Mouse (Mus musculus): ENCODE measurements around the gene Sult2b1. TPM values are rescaled to one million over a fixed set of nuclear protein-coding genes. Genes with fewer than 3 reads are reported as not detected.

The Sult2b1 gene
- polyA plus RNA-seq, 1 experiment from 2014 or later = 0.72 TPM

GRCm38 (mm10) chr7:45727625-45728024 lies 56.8 kb downstream of the Sult2b1 start:
- Histone ChIP-seq H3K9ac (ENCODE audit: low read length) (no peak overlapping the region), H3K4me3 (ENCODE audit: low read length) (no peak overlapping the region), H3K27me3 (ENCODE audit: control insufficient read depth, insufficient read depth, low read length) (no peaks in the 10 kb centered on the region), H3K9me3 (replicated peaks; ENCODE audit: control insufficient read depth, low read length) (no peaks in the 10 kb centered on the region), H3K4me1 (ENCODE audit: control insufficient read depth, insufficient read depth, low read length) (no peaks in the 10 kb centered on the region), H3K36me3 (ENCODE audit: control insufficient read depth, insufficient read depth) (peaks cover 3% of the 10 kb centered on the region; the same call in 1 of the 2 replicates), H3K4me2 (ENCODE audit: low read depth, low read length) (no peak overlapping the region), H3K27ac (ENCODE audit: low read length) (no peak overlapping the region)
- ATAC-seq (replicated peaks; ENCODE audit: extremely low read depth, insufficient read depth, low FRiP score) = no peak
- 75% methylated on average over 3 of the region's 3 CpGs for WGBS

GRCm38 (mm10) chr7:45726419-45726818 lies 58.0 kb downstream of the Sult2b1 start:
- no peaks in the 10 kb centered on the region for H3K27me3 ChIP-seq (ENCODE audit: control insufficient read depth, insufficient read depth, low read length)
- WGBS = 87% methylated on average over 10 of the region's 10 CpGs
- H3K4me3 ChIP-seq (ENCODE audit: low read length) = no peak overlapping the region
- H3K27ac ChIP-seq (ENCODE audit: low read length) = no peak overlapping the region
- no peak overlapping the region for H3K9ac ChIP-seq (ENCODE audit: low read length)
- no peaks in the 10 kb centered on the region for H3K9me3 ChIP-seq (replicated peaks; ENCODE audit: control insufficient read depth, low read length)
- H3K4me1 ChIP-seq (ENCODE audit: control insufficient read depth, insufficient read depth, low read length) = no peaks in the 10 kb centered on the region
- peaks cover 5% of the 10 kb centered on the region; the same call in 1 of the 2 replicates for H3K36me3 ChIP-seq (ENCODE audit: control insufficient read depth, insufficient read depth)
- ATAC-seq (replicated peaks; ENCODE audit: extremely low read depth, insufficient read depth, low FRiP score) = no peak
- no peak overlapping the region for H3K4me2 ChIP-seq (ENCODE audit: low read depth, low read length)

- no peak within 1 kb of the TSS for H3K4me2 ChIP-seq (ENCODE audit: low read depth, low read length)
- peaks cover 8% of the 10 kb centered on the region for H3K36me3 ChIP-seq (ENCODE audit: control insufficient read depth, insufficient read depth)
- no peak for ATAC-seq (replicated peaks; ENCODE audit: extremely low read depth, insufficient read depth, low FRiP score)
- no peak within 1 kb of the TSS for H3K4me3 ChIP-seq (ENCODE audit: low read length)
- no peaks in the 10 kb centered on the region for H3K4me1 ChIP-seq (ENCODE audit: control insufficient read depth, insufficient read depth, low read length)
- no peak within 1 kb of the TSS for H3K27ac ChIP-seq (ENCODE audit: low read length)
- WGBS = 87% methylated on average over 11 of the region's 11 CpGs
- no peak within 1 kb of the TSS for H3K9ac ChIP-seq (ENCODE audit: low read length)
- H3K9me3 ChIP-seq (replicated peaks; ENCODE audit: control insufficient read depth, low read length) = no peaks in the 10 kb centered on the region
- H3K27me3 ChIP-seq (ENCODE audit: control insufficient read depth, insufficient read depth, low read length) = no peaks in the 10 kb centered on the region
Observed at GRCm38 (mm10) chr7:45725713-45726112, 58.8 kb downstream of the Sult2b1 start, which contains the start of gene Spaca4. TSS of gene Spaca4 (minus strand) at chr7:45725813.

GRCm38 (mm10) chr7:45725151-45725550 lies 59.3 kb downstream of the Sult2b1 start:
- Histone ChIP-seq H3K27ac (ENCODE audit: low read length) (no peak overlapping the region), H3K4me1 (ENCODE audit: control insufficient read depth, insufficient read depth, low read length) (no peaks in the 10 kb centered on the region), H3K36me3 (ENCODE audit: control insufficient read depth, insufficient read depth) (peaks cover 12% of the 10 kb centered on the region), H3K4me2 (ENCODE audit: low read depth, low read length) (no peak overlapping the region), H3K9ac (ENCODE audit: low read length) (no peak overlapping the region), H3K4me3 (ENCODE audit: low read length) (no peak overlapping the region), H3K9me3 (replicated peaks; ENCODE audit: control insufficient read depth, low read length) (no peaks in the 10 kb centered on the region), H3K27me3 (ENCODE audit: control insufficient read depth, insufficient read depth, low read length) (no peaks in the 10 kb centered on the region)
- 88% methylated on average over 9 of the region's 9 CpGs for WGBS
- no peak for ATAC-seq (replicated peaks; ENCODE audit: extremely low read depth, insufficient read depth, low FRiP score)

GRCm38 (mm10) chr7:45723781-45724180 lies 60.7 kb downstream of the Sult2b1 start:
- peaks cover 11% of the 10 kb centered on the region for H3K4me1 ChIP-seq (ENCODE audit: control insufficient read depth, insufficient read depth, low read length)
- H3K4me2 ChIP-seq (ENCODE audit: low read depth, low read length) = no peak overlapping the region
- H3K27me3 ChIP-seq (ENCODE audit: control insufficient read depth, insufficient read depth, low read length) = no peaks in the 10 kb centered on the region
- no peaks in the 10 kb centered on the region for H3K9me3 ChIP-seq (replicated peaks; ENCODE audit: control insufficient read depth, low read length)
- H3K4me3 ChIP-seq (ENCODE audit: low read length) = no peak overlapping the region
- H3K9ac ChIP-seq (ENCODE audit: low read length) = no peak overlapping the region
- no peak overlapping the region for H3K27ac ChIP-seq (ENCODE audit: low read length)
- ATAC-seq (replicated peaks; ENCODE audit: extremely low read depth, insufficient read depth, low FRiP score) = no peak
- WGBS = 90% methylated on average over 14 of the region's 14 CpGs
- H3K36me3 ChIP-seq (ENCODE audit: control insufficient read depth, insufficient read depth) = peaks cover 23% of the 10 kb centered on the region

- Histone ChIP-seq H3K9ac (ENCODE audit: low read length) (no peak overlapping the region), H3K27ac (ENCODE audit: low read length) (no peak overlapping the region), H3K4me1 (ENCODE audit: control insufficient read depth, insufficient read depth, low read length) (peaks cover 14% of the 10 kb centered on the region), H3K9me3 (replicated peaks; ENCODE audit: control insufficient read depth, low read length) (no peaks in the 10 kb centered on the region), H3K36me3 (ENCODE audit: control insufficient read depth, insufficient read depth) (peaks cover 23% of the 10 kb centered on the region), H3K4me2 (ENCODE audit: low read depth, low read length) (no peak overlapping the region), H3K27me3 (ENCODE audit: control insufficient read depth, insufficient read depth, low read length) (no peaks in the 10 kb centered on the region), H3K4me3 (ENCODE audit: low read length) (no peak overlapping the region)
- no peak for ATAC-seq (replicated peaks; ENCODE audit: extremely low read depth, insufficient read depth, low FRiP score)
- 89% methylated on average over 4 of the region's 4 CpGs for WGBS
Observed at GRCm38 (mm10) chr7:45723301-45723700, 61.2 kb downstream of the Sult2b1 start.

- WGBS = 71% methylated on average over 13 of the region's 13 CpGs
- H3K36me3 ChIP-seq (ENCODE audit: control insufficient read depth, insufficient read depth) = peaks cover 23% of the 10 kb centered on the region
Observed at GRCm38 (mm10) chr7:45722348-45722713, 62.1 kb downstream of the Sult2b1 start.

GRCm38 (mm10) chr7:45721642-45722347 lies 62.7 kb downstream of the Sult2b1 start:
- no peak overlapping the region for H3K27ac ChIP-seq (ENCODE audit: low read length)
- H3K36me3 ChIP-seq (ENCODE audit: control insufficient read depth, insufficient read depth) = peaks cover 23% of the 10 kb centered on the region
- H3K4me2 ChIP-seq (ENCODE audit: low read depth, low read length) = no peak overlapping the region
- no peak overlapping the region for H3K4me3 ChIP-seq (ENCODE audit: low read length)
- H3K27me3 ChIP-seq (ENCODE audit: control insufficient read depth, insufficient read depth, low read length) = no peaks in the 10 kb centered on the region
- H3K9ac ChIP-seq (ENCODE audit: low read length) = no peak overlapping the region
- no peak for ATAC-seq (replicated peaks; ENCODE audit: extremely low read depth, insufficient read depth, low FRiP score)
- H3K4me1 ChIP-seq (ENCODE audit: control insufficient read depth, insufficient read depth, low read length) = peaks cover 16% of the 10 kb centered on the region
- no peaks in the 10 kb centered on the region for H3K9me3 ChIP-seq (replicated peaks; ENCODE audit: control insufficient read depth, low read length)
- WGBS = 64% methylated on average over 13 of the region's 13 CpGs

More at GRCm38 (mm10) chr7:45722348-45722713, 62.1 kb downstream of the Sult2b1 start:
- H3K4me2 ChIP-seq (ENCODE audit: low read depth, low read length) = no peak overlapping the region
- no peak for ATAC-seq (replicated peaks; ENCODE audit: extremely low read depth, insufficient read depth, low FRiP score)
- H3K27me3 ChIP-seq (ENCODE audit: control insufficient read depth, insufficient read depth, low read length) = no peaks in the 10 kb centered on the region
- H3K4me1 ChIP-seq (ENCODE audit: control insufficient read depth, insufficient read depth, low read length) = peaks cover 14% of the 10 kb centered on the region
- no peaks in the 10 kb centered on the region for H3K9me3 ChIP-seq (replicated peaks; ENCODE audit: control insufficient read depth, low read length)
- H3K9ac ChIP-seq (ENCODE audit: low read length) = no peak overlapping the region
- H3K4me3 ChIP-seq (ENCODE audit: low read length) = no peak overlapping the region
- no peak overlapping the region for H3K27ac ChIP-seq (ENCODE audit: low read length)

GRCm38 (mm10) chr7:45721234-45721571 lies 63.3 kb downstream of the Sult2b1 start:
- peaks cover 22% of the 10 kb centered on the region for H3K4me1 ChIP-seq (ENCODE audit: control insufficient read depth, insufficient read depth, low read length)
- no peak overlapping the region for H3K4me3 ChIP-seq (ENCODE audit: low read length)
- no peaks in the 10 kb centered on the region for H3K9me3 ChIP-seq (replicated peaks; ENCODE audit: control insufficient read depth, low read length)
- no peak overlapping the region for H3K4me2 ChIP-seq (ENCODE audit: low read depth, low read length)
- H3K27me3 ChIP-seq (ENCODE audit: control insufficient read depth, insufficient read depth, low read length) = no peaks in the 10 kb centered on the region
- H3K36me3 ChIP-seq (ENCODE audit: control insufficient read depth, insufficient read depth) = peaks cover 23% of the 10 kb centered on the region
- no peak for ATAC-seq (replicated peaks; ENCODE audit: extremely low read depth, insufficient read depth, low FRiP score)
- no peak overlapping the region for H3K27ac ChIP-seq (ENCODE audit: low read length)
- H3K9ac ChIP-seq (ENCODE audit: low read length) = no peak overlapping the region
- 76% methylated on average over 7 of the region's 7 CpGs for WGBS

Measured in heart, embryonic 16.5 days (tissue).